Mouse (Mus musculus): ENCODE measurements around the gene Churc1.

DNA sequence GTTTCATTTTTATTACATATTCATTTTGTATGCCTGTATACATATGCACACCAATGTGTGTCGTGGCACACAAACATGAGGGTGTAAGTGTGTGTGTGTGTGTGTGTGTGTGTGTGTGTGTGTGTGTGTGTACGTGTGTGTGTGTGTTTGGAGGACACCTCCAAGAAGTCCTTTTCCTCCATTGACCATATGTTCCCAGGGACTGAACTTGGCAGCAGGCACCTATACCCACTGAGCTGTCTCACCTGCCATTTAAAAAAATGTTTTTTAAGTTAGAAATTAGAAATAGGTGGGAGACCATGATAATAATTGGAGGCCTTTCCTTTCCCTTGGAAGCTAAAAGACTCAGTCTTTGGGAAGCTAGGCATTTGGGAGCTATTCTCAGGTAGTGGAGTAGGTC is 48.8 kb downstream of the Churc1 start:
- no peak for TF ChIP-seq POLR2A (IDR thresholded peaks at IDR 0.05; ENCODE audit: insufficient read depth, low read depth, low read length)
- TF ChIP-seq CTCF (IDR thresholded peaks at IDR 0.05), result no peak
